Mouse (Mus musculus): ENCODE results near the gene Capzb. TPM values are rescaled to one million over a fixed set of nuclear protein-coding genes. Genes with fewer than 3 reads are reported as not detected.

Gene Capzb
- polyA plus RNA-seq, 1 experiment from 2014 or later, result 218 TPM

DNA sequence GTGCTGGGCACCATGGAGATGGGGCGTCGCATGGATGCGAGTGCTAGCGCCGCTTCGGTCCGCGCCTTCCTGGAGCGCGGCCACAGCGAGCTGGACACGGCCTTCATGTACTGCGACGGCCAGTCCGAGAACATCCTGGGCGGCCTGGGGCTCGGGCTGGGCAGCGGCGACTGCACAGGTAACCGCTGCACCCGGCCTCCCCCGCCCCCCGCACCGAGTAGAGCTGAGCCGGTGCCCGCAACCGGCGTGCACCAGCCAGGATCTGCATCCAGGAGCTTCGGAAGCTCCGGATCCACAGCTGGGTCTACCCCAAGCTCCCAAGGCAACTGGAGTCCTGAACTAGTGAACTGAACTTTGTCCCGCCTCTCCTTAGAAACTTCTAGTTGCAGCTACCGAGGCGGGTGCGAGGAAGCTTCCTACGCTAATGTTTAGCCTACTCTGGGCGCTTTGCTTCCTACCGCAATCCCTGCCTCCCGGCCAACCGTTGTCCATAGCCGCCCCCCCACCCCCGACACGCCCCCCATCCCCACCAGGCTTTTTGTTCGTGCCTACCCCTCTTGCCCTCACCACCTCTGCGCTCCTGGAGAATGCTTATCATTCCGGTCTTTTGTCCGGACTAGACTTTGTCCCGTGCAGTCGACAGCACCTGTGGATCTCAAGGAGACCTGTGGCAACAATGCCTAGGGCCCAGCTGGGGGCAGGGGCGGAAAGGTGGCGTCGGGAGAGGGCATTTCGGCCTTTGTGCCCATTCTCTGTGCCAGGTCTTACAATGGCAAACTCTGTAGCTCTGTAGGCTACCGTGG lies 118.4 kb downstream of the Capzb start:
- H3K27ac ChIP-seq (ENCODE audit: low read depth, low read length), result peak overlapping the region; percentile 49
- peak overlapping the region; percentile 97 for H3K4me2 ChIP-seq (ENCODE audit: low read depth, low read length)
- peaks cover 9% of the 10 kb centered on the region; the same call in 1 of the 2 replicates for H3K36me3 ChIP-seq (ENCODE audit: control insufficient read depth, insufficient read depth, low read length)
- H3K27me3 ChIP-seq (ENCODE audit: control insufficient read depth, insufficient read depth, low read length), result no peaks in the 10 kb centered on the region
- under 1% methylated on average over 51 of the region's 53 CpGs for WGBS
- no peaks in the 10 kb centered on the region for H3K9me3 ChIP-seq (ENCODE audit: control insufficient read depth, low read length)
- peak; percentile 72 for ATAC-seq (ENCODE audit: low read depth)
- peaks cover 15% of the 10 kb centered on the region for H3K4me1 ChIP-seq (ENCODE audit: control insufficient read depth, insufficient read depth, low read length)
- H3K9ac ChIP-seq (replicated peaks; ENCODE audit: low read depth, low read length), result peak overlapping the region; percentile 79
- peak overlapping the region; percentile 88 for H3K4me3 ChIP-seq (ENCODE audit: low read depth, low read length)

DNA sequence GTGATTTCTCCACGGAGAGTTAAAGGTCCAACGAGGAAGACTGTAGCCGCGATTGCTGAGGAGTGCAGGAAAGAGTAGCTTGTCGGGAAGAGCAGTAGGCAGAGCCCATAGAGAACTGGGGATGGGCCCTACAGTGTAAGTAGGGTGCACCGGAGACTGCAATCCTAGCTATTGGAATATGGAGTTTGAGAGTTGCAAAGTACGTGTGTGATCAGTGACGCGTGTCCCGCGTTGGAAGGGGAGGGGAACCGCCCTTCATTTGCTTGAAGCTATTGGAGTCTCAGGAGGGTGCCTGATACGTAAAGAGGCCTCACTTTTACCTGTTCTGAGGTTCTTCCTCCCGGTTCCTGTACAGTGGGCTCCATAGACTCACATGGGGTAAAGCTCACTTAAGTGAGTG lies 119.0 kb downstream of the Capzb start:
- WGBS, result 23% methylated on average over 14 of the region's 14 CpGs
- peaks cover 9% of the 10 kb centered on the region; the same call in 1 of the 2 replicates for H3K36me3 ChIP-seq (ENCODE audit: control insufficient read depth, insufficient read depth, low read length)

DNA sequence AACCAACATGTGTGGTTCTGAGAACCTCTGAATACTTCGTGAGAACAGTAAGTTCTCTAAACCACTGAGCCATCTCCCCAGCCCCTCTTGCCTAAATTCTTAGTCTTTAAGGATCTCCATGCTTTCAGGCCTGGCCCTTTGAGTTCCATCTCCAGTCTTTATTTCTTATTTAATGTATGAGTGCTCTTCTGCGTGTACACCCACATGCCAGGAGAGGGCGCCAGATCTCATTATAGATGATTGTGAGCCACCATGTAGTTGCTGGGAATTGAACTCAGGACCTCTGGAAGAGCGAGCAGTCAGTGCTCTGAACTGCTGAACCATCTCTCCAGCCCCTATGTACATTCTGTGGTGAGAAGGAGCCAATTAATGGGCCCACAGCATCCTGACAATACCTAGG lies 119.9 kb downstream of the Capzb start:
- WGBS, result 63% methylated on average over 4 of the region's 4 CpGs
- H3K27me3 ChIP-seq (ENCODE audit: control insufficient read depth, insufficient read depth, low read length), result no peaks in the 10 kb centered on the region
- H3K9ac ChIP-seq (replicated peaks; ENCODE audit: low read depth, low read length), result no peak overlapping the region
- peaks cover 9% of the 10 kb centered on the region; the same call in 1 of the 2 replicates for H3K36me3 ChIP-seq (ENCODE audit: control insufficient read depth, insufficient read depth, low read length)
- H3K27ac ChIP-seq (ENCODE audit: low read depth, low read length), result no peak overlapping the region
- H3K4me2 ChIP-seq (ENCODE audit: low read depth, low read length), result no peak overlapping the region
- ATAC-seq (ENCODE audit: low read depth), result no peak
- H3K4me1 ChIP-seq (ENCODE audit: control insufficient read depth, insufficient read depth, low read length), result peaks cover 15% of the 10 kb centered on the region
- H3K4me3 ChIP-seq (ENCODE audit: low read depth, low read length), result no peak overlapping the region
- H3K9me3 ChIP-seq (ENCODE audit: control insufficient read depth, low read length), result no peaks in the 10 kb centered on the region

More for the DNA sequence above, 119.0 kb downstream of the Capzb start:
- H3K9me3 ChIP-seq (ENCODE audit: control insufficient read depth, low read length), result no peaks in the 10 kb centered on the region
- H3K9ac ChIP-seq (replicated peaks; ENCODE audit: low read depth, low read length), result peak overlapping the region; percentile 79; the same call in 1 of the 2 replicates
- peak overlapping the region; percentile 97 for H3K4me2 ChIP-seq (ENCODE audit: low read depth, low read length)
- H3K27me3 ChIP-seq (ENCODE audit: control insufficient read depth, insufficient read depth, low read length), result no peaks in the 10 kb centered on the region
- ATAC-seq (ENCODE audit: low read depth), result no peak
- peaks cover 15% of the 10 kb centered on the region for H3K4me1 ChIP-seq (ENCODE audit: control insufficient read depth, insufficient read depth, low read length)
- H3K27ac ChIP-seq (ENCODE audit: low read depth, low read length), result no peak overlapping the region
- H3K4me3 ChIP-seq (ENCODE audit: low read depth, low read length), result peak overlapping the region; percentile 88

DNA sequence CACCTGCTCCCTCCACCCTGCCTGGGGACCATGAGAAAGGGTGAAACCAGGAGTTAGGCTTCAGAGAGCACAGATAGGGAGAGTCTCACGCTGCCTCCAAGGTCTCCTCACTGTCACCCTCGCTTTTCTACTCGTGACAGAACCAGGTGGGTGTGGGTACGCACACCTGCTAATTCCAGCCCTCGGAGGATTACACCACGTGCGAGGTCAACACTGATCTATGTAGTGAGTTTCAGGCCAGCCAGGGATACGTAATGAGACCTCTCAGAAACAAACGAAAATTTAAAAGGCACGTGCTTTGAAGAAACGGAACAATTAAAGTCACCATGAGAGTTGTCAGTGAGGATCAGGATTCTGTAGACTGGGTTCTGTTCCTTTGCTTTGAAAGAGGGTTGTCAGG lies 125.8 kb downstream of the Capzb start:
- H3K9ac ChIP-seq (replicated peaks; ENCODE audit: low read depth, low read length), result no peak overlapping the region
- H3K4me2 ChIP-seq (ENCODE audit: low read depth, low read length), result no peak overlapping the region
- no peak overlapping the region for H3K27ac ChIP-seq (ENCODE audit: low read depth, low read length)
- H3K27me3 ChIP-seq (ENCODE audit: control insufficient read depth, insufficient read depth, low read length), result no peaks in the 10 kb centered on the region
- no peak overlapping the region for H3K4me3 ChIP-seq (ENCODE audit: low read depth, low read length)
- peaks cover 17% of the 10 kb centered on the region for H3K36me3 ChIP-seq (ENCODE audit: control insufficient read depth, insufficient read depth, low read length)
- 94% methylated on average over 11 of the region's 11 CpGs for WGBS
- no peak for ATAC-seq (ENCODE audit: low read depth)
- H3K9me3 ChIP-seq (ENCODE audit: control insufficient read depth, low read length), result no peaks in the 10 kb centered on the region
- H3K4me1 ChIP-seq (ENCODE audit: control insufficient read depth, insufficient read depth, low read length), result no peaks in the 10 kb centered on the region

DNA sequence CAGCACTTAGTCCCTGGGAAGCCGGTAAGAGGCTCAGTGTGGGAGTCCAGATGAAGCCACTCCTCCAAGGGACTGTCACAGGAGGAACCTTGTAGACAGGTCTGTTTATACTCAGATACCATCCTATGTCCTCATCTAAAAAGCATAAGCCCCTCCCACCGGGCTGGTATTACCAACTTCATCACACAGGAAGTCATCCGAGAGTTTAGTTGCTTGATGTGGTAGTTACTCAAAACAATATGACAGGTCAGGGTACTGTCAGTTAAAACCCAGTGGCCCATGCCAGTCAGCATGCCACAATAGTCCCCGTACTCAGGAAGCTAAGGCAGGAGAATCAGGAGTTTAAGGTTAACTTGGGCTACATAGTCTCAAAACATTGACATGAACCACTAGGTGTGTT lies 127.0 kb downstream of the Capzb start:
- Histone ChIP-seq H3K27me3 (ENCODE audit: control insufficient read depth, insufficient read depth, low read length) (no peaks in the 10 kb centered on the region), H3K36me3 (ENCODE audit: control insufficient read depth, insufficient read depth, low read length) (peaks cover 12% of the 10 kb centered on the region), H3K4me3 (ENCODE audit: low read depth, low read length) (no peak overlapping the region), H3K27ac (ENCODE audit: low read depth, low read length) (no peak overlapping the region), H3K4me1 (ENCODE audit: control insufficient read depth, insufficient read depth, low read length) (no peaks in the 10 kb centered on the region), H3K9ac (replicated peaks; ENCODE audit: low read depth, low read length) (no peak overlapping the region), H3K4me2 (ENCODE audit: low read depth, low read length) (no peak overlapping the region), H3K9me3 (ENCODE audit: control insufficient read depth, low read length) (no peaks in the 10 kb centered on the region)
- 96% methylated on average over 4 of the region's 4 CpGs for whole genome bisulfite sequencing
- no peak for ATAC-seq (ENCODE audit: low read depth)

DNA sequence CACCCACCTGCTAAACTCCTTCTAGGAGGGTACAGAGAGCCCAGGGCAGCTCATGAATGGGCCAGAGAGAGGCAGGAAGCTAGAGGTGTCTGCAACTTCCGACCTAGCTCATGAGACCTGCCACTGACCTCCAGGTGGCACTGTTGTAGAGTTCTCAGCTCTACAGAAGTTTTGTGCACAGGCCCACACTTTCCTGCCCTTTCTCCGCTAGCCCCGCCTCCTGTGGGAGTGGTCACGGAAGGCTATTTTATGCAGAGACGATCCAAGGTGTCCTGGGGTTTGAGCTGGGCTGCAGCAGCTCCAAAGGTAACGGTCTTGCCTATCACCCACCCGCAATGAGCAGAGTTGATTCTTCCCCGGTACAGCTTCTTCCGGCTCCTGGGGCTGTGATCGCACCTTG lies 137.9 kb downstream of the Capzb start:
- Histone ChIP-seq H3K9me3 (ENCODE audit: control insufficient read depth, low read length) (no peaks in the 10 kb centered on the region), H3K4me3 (ENCODE audit: low read depth, low read length) (no peak overlapping the region), H3K9ac (replicated peaks; ENCODE audit: low read depth, low read length) (no peak overlapping the region), H3K27me3 (ENCODE audit: control insufficient read depth, insufficient read depth, low read length) (no peaks in the 10 kb centered on the region), H3K4me1 (ENCODE audit: control insufficient read depth, insufficient read depth, low read length) (no peaks in the 10 kb centered on the region), H3K27ac (ENCODE audit: low read depth, low read length) (no peak overlapping the region), H3K36me3 (ENCODE audit: control insufficient read depth, insufficient read depth, low read length) (no peaks in the 10 kb centered on the region), H3K4me2 (ENCODE audit: low read depth, low read length) (no peak overlapping the region)
- ATAC-seq (ENCODE audit: low read depth), result no peak
- WGBS, result 12% methylated on average over 10 of the region's 10 CpGs

DNA sequence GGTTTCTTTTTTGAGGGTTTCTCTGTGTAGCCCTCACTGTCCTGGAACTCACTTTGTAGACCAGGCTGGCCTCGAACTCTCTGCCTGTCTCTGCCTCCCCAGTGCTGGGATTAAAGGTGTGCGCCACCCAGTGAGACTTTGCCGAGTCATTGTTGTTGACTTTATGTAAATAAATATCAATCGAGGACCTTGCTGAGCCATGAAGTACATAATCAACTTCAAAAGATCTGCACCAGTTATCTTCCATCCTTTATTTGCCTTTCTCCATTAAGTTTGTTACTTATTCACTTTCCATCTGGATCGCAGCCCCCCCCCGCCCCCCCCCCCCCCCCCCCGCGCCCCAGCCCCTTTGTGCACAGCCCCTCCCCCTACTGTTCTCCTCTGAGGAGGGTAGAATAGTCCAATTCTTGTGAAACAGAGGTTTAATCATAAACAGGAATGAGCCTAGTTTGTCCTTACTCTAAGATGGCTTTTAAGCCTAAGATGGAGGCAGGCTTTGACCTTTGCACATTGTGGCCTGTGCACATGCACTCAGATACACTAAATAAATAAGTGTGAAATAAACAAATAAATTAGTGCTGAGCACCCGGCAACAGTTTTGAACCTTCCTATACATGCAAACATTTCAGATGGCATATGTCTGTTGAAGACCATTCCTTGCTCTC lies 142.1 kb downstream of the Capzb start:
- no peak for ATAC-seq (ENCODE audit: low read depth)
- Histone ChIP-seq H3K36me3 (ENCODE audit: control insufficient read depth, insufficient read depth, low read length) (no peaks in the 10 kb centered on the region), H3K27ac (ENCODE audit: low read depth, low read length) (no peak overlapping the region), H3K9me3 (ENCODE audit: control insufficient read depth, low read length) (no peaks in the 10 kb centered on the region), H3K4me1 (ENCODE audit: control insufficient read depth, insufficient read depth, low read length) (no peaks in the 10 kb centered on the region), H3K27me3 (ENCODE audit: control insufficient read depth, insufficient read depth, low read length) (no peaks in the 10 kb centered on the region; the same call in 1 of the 2 replicates), H3K4me2 (ENCODE audit: low read depth, low read length) (no peak overlapping the region), H3K4me3 (ENCODE audit: low read depth, low read length) (no peak overlapping the region), H3K9ac (replicated peaks; ENCODE audit: low read depth, low read length) (no peak overlapping the region)
- WGBS, result 76% methylated on average over 5 of the region's 9 CpGs

DNA sequence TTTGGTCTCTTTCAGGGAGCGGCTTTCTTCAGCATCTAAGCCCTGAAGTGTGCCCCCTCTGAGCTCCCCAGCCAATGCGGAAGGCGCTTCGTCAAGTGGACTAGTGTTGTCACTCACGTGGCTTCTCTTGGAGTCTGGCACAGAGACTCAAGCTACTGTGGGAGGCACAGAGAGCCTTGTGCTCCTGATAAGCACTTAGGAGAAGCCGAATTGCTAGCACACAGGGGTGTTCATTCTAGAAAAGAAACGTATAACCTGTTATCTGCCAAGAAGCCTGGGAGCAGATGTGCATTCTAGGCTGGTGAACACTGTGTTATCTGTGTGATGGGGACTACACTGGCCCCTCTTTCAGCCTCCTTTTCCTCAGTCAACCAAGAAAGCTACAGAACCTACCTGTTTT lies 142.8 kb downstream of the Capzb start:
- no peak for ATAC-seq (ENCODE audit: low read depth)
- Histone ChIP-seq H3K27ac (ENCODE audit: low read depth, low read length) (no peak overlapping the region), H3K4me2 (ENCODE audit: low read depth, low read length) (no peak overlapping the region), H3K9ac (replicated peaks; ENCODE audit: low read depth, low read length) (no peak overlapping the region), H3K9me3 (ENCODE audit: control insufficient read depth, low read length) (no peaks in the 10 kb centered on the region), H3K4me1 (ENCODE audit: control insufficient read depth, insufficient read depth, low read length) (no peaks in the 10 kb centered on the region), H3K4me3 (ENCODE audit: low read depth, low read length) (no peak overlapping the region), H3K27me3 (ENCODE audit: control insufficient read depth, insufficient read depth, low read length) (no peaks in the 10 kb centered on the region; the same call in 1 of the 2 replicates), H3K36me3 (ENCODE audit: control insufficient read depth, insufficient read depth, low read length) (no peaks in the 10 kb centered on the region)
- WGBS, result 78% methylated on average over 7 of the region's 7 CpGs

DNA sequence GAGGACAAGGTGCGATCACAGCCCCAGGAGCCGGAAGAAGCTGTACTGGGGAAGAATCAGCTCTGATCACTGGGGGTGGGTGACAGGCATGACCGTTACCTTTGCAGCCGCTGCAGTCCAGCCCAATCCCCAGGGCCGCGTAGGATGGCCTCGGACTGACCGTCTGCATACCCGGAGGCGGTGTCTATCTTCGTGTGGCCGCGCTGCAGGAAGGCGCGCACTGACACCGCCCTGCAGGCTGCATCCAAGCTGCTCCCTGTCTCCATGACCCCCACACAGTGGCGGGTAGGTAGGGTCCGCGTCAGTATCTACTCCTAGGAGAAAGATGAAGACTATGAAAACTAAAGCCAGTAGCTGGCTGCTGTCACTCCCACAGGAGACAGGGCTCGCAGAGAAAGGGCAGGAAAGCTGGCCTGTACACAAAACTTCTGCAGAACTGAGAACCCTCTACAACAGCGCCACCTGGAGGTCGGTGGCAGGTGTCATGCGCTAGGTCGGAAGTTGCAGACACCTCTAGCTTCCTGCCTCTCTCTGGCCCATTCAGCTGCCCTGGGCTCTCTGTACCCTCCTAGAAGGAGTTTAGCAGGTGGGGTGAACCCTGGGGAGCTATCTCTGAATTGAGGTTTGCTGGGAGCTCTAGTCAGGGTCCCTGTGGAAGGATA lies 144.3 kb downstream of the Capzb start:
- Histone ChIP-seq H3K4me1 (ENCODE audit: control insufficient read depth, insufficient read depth, low read length) (no peaks in the 10 kb centered on the region), H3K27me3 (ENCODE audit: control insufficient read depth, insufficient read depth, low read length) (no peaks in the 10 kb centered on the region; the same call in 1 of the 2 replicates), H3K4me3 (ENCODE audit: low read depth, low read length) (no peak overlapping the region), H3K36me3 (ENCODE audit: control insufficient read depth, insufficient read depth, low read length) (no peaks in the 10 kb centered on the region), H3K9me3 (ENCODE audit: control insufficient read depth, low read length) (no peaks in the 10 kb centered on the region), H3K4me2 (ENCODE audit: low read depth, low read length) (no peak overlapping the region), H3K27ac (ENCODE audit: low read depth, low read length) (no peak overlapping the region), H3K9ac (replicated peaks; ENCODE audit: low read depth, low read length) (no peak overlapping the region)
- ATAC-seq (ENCODE audit: low read depth), result no peak
- WGBS, result 21% methylated on average over 24 of the region's 24 CpGs
